Mouse (Mus musculus): ENCODE measurements at regions not wholly inside any gene's neighbourhood (a gene's known extent, or its start where the extent isn't known, plus 50 kb on each side); places are given as distances from the start of the nearest gene placed in this dataset.

- H3K4me3 ChIP-seq (ENCODE audit: insufficient read depth, low read length): no peak overlapping the region
- H3K27ac ChIP-seq (ENCODE audit: insufficient read depth, low read length): no peak overlapping the region
- no peaks in the 10 kb centered on the region for H3K4me1 ChIP-seq (ENCODE audit: control insufficient read depth, insufficient read depth, low read length)
- TF ChIP-seq CTCF (IDR thresholded peaks at IDR 0.05; ENCODE audit: extremely low read depth, insufficient read depth, low read length) (no peak), POLR2A (IDR thresholded peaks at IDR 0.05; ENCODE audit: extremely low read depth, insufficient read depth, low read length) (no peak)
Measured at GRCm38 (mm10) chr9:31604497-31605090, 140.3 kb upstream of the Tmem45b start.

GRCm38 (mm10) chr9:31602707-31603106 lies 138.4 kb upstream of the Tmem45b start:
- no peak for TF ChIP-seq POLR2A (IDR thresholded peaks at IDR 0.05; ENCODE audit: extremely low read depth, insufficient read depth, low read length)
- TF ChIP-seq CTCF (IDR thresholded peaks at IDR 0.05; ENCODE audit: extremely low read depth, insufficient read depth, low read length): no peak
- H3K4me1 ChIP-seq (ENCODE audit: control insufficient read depth, insufficient read depth, low read length): no peaks in the 10 kb centered on the region

GRCm38 (mm10) chr9:31595096-31595495 lies 130.8 kb upstream of the Tmem45b start:
- no peak for TF ChIP-seq POLR2A (IDR thresholded peaks at IDR 0.05; ENCODE audit: extremely low read depth, insufficient read depth, low read length)
- TF ChIP-seq CTCF (IDR thresholded peaks at IDR 0.05; ENCODE audit: extremely low read depth, insufficient read depth, low read length): no peak
- H3K27ac ChIP-seq (ENCODE audit: insufficient read depth, low read length): no peak overlapping the region
- H3K4me3 ChIP-seq (ENCODE audit: insufficient read depth, low read length): no peak overlapping the region
- H3K4me1 ChIP-seq (ENCODE audit: control insufficient read depth, insufficient read depth, low read length): no peaks in the 10 kb centered on the region

More at GRCm38 (mm10) chr9:31602707-31603106, 138.4 kb upstream of the Tmem45b start:
- Histone ChIP-seq H3K4me3 (ENCODE audit: insufficient read depth, low read length) (no peak overlapping the region), H3K27ac (ENCODE audit: insufficient read depth, low read length) (no peak overlapping the region)

- Histone ChIP-seq H3K27ac (ENCODE audit: insufficient read depth, low read length) (no peak overlapping the region), H3K4me3 (ENCODE audit: insufficient read depth, low read length) (no peak overlapping the region), H3K4me1 (ENCODE audit: control insufficient read depth, insufficient read depth, low read length) (no peaks in the 10 kb centered on the region)
- TF ChIP-seq CTCF (IDR thresholded peaks at IDR 0.05; ENCODE audit: extremely low read depth, insufficient read depth, low read length): no peak
- no peak for TF ChIP-seq POLR2A (IDR thresholded peaks at IDR 0.05; ENCODE audit: extremely low read depth, insufficient read depth, low read length)
Measured at GRCm38 (mm10) chr9:31587671-31588070, 123.4 kb upstream of the Tmem45b start.

- Histone ChIP-seq H3K27ac (ENCODE audit: insufficient read depth, low read length) (no peak overlapping the region), H3K4me1 (ENCODE audit: control insufficient read depth, insufficient read depth, low read length) (no peaks in the 10 kb centered on the region), H3K4me3 (ENCODE audit: insufficient read depth, low read length) (no peak overlapping the region)
- TF ChIP-seq POLR2A (IDR thresholded peaks at IDR 0.05; ENCODE audit: extremely low read depth, insufficient read depth, low read length) (no peak), CTCF (IDR thresholded peaks at IDR 0.05; ENCODE audit: extremely low read depth, insufficient read depth, low read length) (no peak)
Measured at GRCm38 (mm10) chr9:31583983-31584382, 119.7 kb upstream of the Tmem45b start.

GRCm38 (mm10) chr9:31582947-31583346 lies 118.7 kb upstream of the Tmem45b start:
- Histone ChIP-seq H3K4me1 (ENCODE audit: control insufficient read depth, insufficient read depth, low read length) (no peaks in the 10 kb centered on the region), H3K27ac (ENCODE audit: insufficient read depth, low read length) (no peak overlapping the region), H3K4me3 (ENCODE audit: insufficient read depth, low read length) (no peak overlapping the region)
- no peak for TF ChIP-seq CTCF (IDR thresholded peaks at IDR 0.05; ENCODE audit: extremely low read depth, insufficient read depth, low read length)
- TF ChIP-seq POLR2A (IDR thresholded peaks at IDR 0.05; ENCODE audit: extremely low read depth, insufficient read depth, low read length): no peak

GRCm38 (mm10) chr9:31578506-31579173 lies 114.4 kb upstream of the Tmem45b start:
- no peak overlapping the region for H3K4me3 ChIP-seq (ENCODE audit: insufficient read depth, low read length)
- TF ChIP-seq CTCF (IDR thresholded peaks at IDR 0.05; ENCODE audit: extremely low read depth, insufficient read depth, low read length) (no peak), POLR2A (IDR thresholded peaks at IDR 0.05; ENCODE audit: extremely low read depth, insufficient read depth, low read length) (no peak)
- no peaks in the 10 kb centered on the region for H3K4me1 ChIP-seq (ENCODE audit: control insufficient read depth, insufficient read depth, low read length)
- no peak overlapping the region for H3K27ac ChIP-seq (ENCODE audit: insufficient read depth, low read length)

GRCm38 (mm10) chr9:31577066-31577465 lies 112.8 kb upstream of the Tmem45b start:
- no peak for TF ChIP-seq CTCF (IDR thresholded peaks at IDR 0.05; ENCODE audit: extremely low read depth, insufficient read depth, low read length)
- no peak for TF ChIP-seq POLR2A (IDR thresholded peaks at IDR 0.05; ENCODE audit: extremely low read depth, insufficient read depth, low read length)
- Histone ChIP-seq H3K27ac (ENCODE audit: insufficient read depth, low read length) (no peak overlapping the region), H3K4me1 (ENCODE audit: control insufficient read depth, insufficient read depth, low read length) (no peaks in the 10 kb centered on the region), H3K4me3 (ENCODE audit: insufficient read depth, low read length) (no peak overlapping the region)

- Histone ChIP-seq H3K4me3 (ENCODE audit: insufficient read depth, low read length) (no peak overlapping the region), H3K27ac (ENCODE audit: insufficient read depth, low read length) (no peak overlapping the region), H3K4me1 (ENCODE audit: control insufficient read depth, insufficient read depth, low read length) (no peaks in the 10 kb centered on the region)
- TF ChIP-seq CTCF (IDR thresholded peaks at IDR 0.05; ENCODE audit: extremely low read depth, insufficient read depth, low read length): no peak
- no peak for TF ChIP-seq POLR2A (IDR thresholded peaks at IDR 0.05; ENCODE audit: extremely low read depth, insufficient read depth, low read length)
Measured at GRCm38 (mm10) chr9:31567029-31567428, 102.8 kb upstream of the Tmem45b start.
